18 mouse cellular contexts compared by ENCODE assay signal in genomic region chr9:43472231-43472630, GRCm38 (mm10).
"Had no signal": no experiment of that assay in that cellular context is flagged by ENCODE, and none has a peak within 500 bp of the region (broad histone marks: within the 10 kb centered on the region; RNA-seq: fewer than 3 reads in every experiment).

No protein-coding gene starts in this region.

- DNase-seq: kidney, postnatal 25 days; left cerebral cortex, postnatal 4 days; liver, postnatal 0 days; lung, embryonic 14.5 days; retina, postnatal 1 day; right cerebral cortex, postnatal 25 days; spleen, adult 18-20 months; thymus, postnatal 25 days had no signal

- H3K4me3 ChIP-seq: limb, embryonic 12.5 days; limb, embryonic 15.5 days; midbrain, embryonic 13.5 days; neural tube, embryonic 12.5 days; stomach, embryonic 15.5 days had no signal

- H3K27ac ChIP-seq: kidney, postnatal 0 days; limb, embryonic 12.5 days; limb, embryonic 15.5 days; liver, embryonic 14.5 days; macrophage; midbrain, embryonic 13.5 days; neural tube, embryonic 12.5 days; stomach, embryonic 15.5 days had no signal

- H3K27me3 ChIP-seq: limb, embryonic 15.5 days; midbrain, embryonic 13.5 days; neural tube, embryonic 12.5 days; stomach, embryonic 15.5 days had no signal

- H3K36me3 ChIP-seq: limb, embryonic 12.5 days; limb, embryonic 15.5 days; midbrain, embryonic 13.5 days; neural tube, embryonic 12.5 days; stomach, embryonic 15.5 days had no signal

- H3K9me3 ChIP-seq: limb, embryonic 12.5 days; limb, embryonic 15.5 days; midbrain, embryonic 13.5 days; neural tube, embryonic 12.5 days; stomach, embryonic 15.5 days had no signal

- H3K4me1 ChIP-seq: stomach, embryonic 15.5 days had no signal

- H3K9ac ChIP-seq: limb, embryonic 12.5 days; limb, embryonic 15.5 days; liver, embryonic 14.5 days; liver, postnatal 0 days; lung, embryonic 14.5 days; midbrain, embryonic 13.5 days; neural tube, embryonic 12.5 days; stomach, embryonic 15.5 days had no signal

- H3K4me2 ChIP-seq: limb, embryonic 12.5 days; limb, embryonic 15.5 days; liver, embryonic 11.5 days; lung, embryonic 14.5 days; midbrain, embryonic 13.5 days; neural tube, embryonic 12.5 days; stomach, embryonic 15.5 days had no signal

- ATAC-seq: liver, postnatal 0 days; lung, postnatal 0 days; midbrain, embryonic 13.5 days had no signal
